Mouse (Mus musculus) activated CD4-positive, CD25-positive, alpha-beta regulatory T cell, adult 9 weeks (primary cell): ENCODE measurements around the gene Vsx2. TPM values are rescaled to one million over a fixed set of nuclear protein-coding genes. Genes with fewer than 3 reads are reported as not detected.

ENCODE experiments used
- polyA plus RNA-seq: library from polyadenylated mRNA; unstranded; fragments of 100-300 nt; shearing (Covaris generic); gene quantifications from one replicate; pipeline ENCODE4 v1.2.1, GENCODE M21; 2017

The Vsx2 gene
- not detected for polyA plus RNA-seq

GRCm38 (mm10) chr12:84569336-84569970 lies at the start of gene Vsx2:
Gene Vsx2 (plus strand): TSS chr12:84569762.

DNA sequence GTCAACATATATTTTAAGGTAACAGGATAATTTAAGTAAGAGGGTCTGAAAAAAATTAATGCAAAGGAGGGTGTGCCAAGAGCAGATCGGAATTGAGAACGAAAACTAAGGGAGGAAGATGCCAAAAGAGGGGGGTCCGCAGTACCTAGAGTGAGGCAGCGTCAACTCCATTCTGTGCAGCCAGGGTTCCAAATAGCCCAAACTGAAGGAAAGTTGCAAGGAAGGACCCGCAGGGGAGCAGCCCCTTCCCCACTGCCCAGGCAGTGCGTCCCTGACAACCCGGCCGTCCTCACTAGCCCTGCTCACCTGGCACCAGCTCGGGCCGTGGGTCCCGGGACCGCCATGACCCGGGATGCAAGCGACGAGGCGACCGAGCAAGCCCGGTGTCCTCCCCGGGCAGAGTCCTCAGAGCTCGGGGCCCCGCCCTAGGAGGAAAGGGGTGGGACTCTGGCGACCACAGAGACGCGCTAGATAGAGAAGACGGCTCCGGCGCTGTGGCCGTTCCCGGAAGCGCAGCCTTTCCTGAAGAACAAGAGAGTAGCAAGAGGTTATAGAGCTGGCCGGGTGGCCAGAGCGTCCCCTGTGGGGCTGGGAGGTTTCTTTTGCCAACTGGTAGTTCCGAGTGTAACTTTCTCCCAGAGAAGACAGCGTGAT lies 47.5 kb downstream of the Vsx2 start, which contains the start of gene Abcd4:
Gene Abcd4 (minus strand): TSS at position 437 of the 654 bp plus-strand sequence.

GRCm38 (mm10) chr12:84640654-84641053 lies 71.1 kb downstream of the Vsx2 start, which contains the start of gene Vrtn:
Gene Vrtn (plus strand): TSS chr12:84641019.

Other genes starting within 250 kb of the Vsx2 start
- 31.9 TPM for gene Coq6, start 208.1 kb upstream of the Vsx2 start, polyA plus RNA-seq
- gene Fam161b, start 207.9 kb upstream of the Vsx2 start, polyA plus RNA-seq: 1.1 TPM
- 49.5 TPM for gene Entpd5, start 160.7 kb upstream of the Vsx2 start, polyA plus RNA-seq
- 0.39 TPM for gene Bbof1, start 160.7 kb upstream of the Vsx2 start, polyA plus RNA-seq
- 29.7 TPM for gene Rnf113a2, start 152.6 kb upstream of the Vsx2 start, polyA plus RNA-seq
- gene Aldh6a1, start 118.8 kb upstream of the Vsx2 start, polyA plus RNA-seq: 17.3 TPM
- gene Lin52, start 118.3 kb upstream of the Vsx2 start, polyA plus RNA-seq: 23.3 TPM
- gene Abcd4, start 47.7 kb downstream of the Vsx2 start, polyA plus RNA-seq: 26.2 TPM
- gene Vrtn, start 71.3 kb downstream of the Vsx2 start, polyA plus RNA-seq: not detected
- not detected for gene Syndig1l, start 129.1 kb downstream of the Vsx2 start, polyA plus RNA-seq
- 109 TPM for gene Npc2, start 203.4 kb downstream of the Vsx2 start, polyA plus RNA-seq
- 105 TPM for gene Isca2, start 203.5 kb downstream of the Vsx2 start, polyA plus RNA-seq